In the genomic region with DNA sequence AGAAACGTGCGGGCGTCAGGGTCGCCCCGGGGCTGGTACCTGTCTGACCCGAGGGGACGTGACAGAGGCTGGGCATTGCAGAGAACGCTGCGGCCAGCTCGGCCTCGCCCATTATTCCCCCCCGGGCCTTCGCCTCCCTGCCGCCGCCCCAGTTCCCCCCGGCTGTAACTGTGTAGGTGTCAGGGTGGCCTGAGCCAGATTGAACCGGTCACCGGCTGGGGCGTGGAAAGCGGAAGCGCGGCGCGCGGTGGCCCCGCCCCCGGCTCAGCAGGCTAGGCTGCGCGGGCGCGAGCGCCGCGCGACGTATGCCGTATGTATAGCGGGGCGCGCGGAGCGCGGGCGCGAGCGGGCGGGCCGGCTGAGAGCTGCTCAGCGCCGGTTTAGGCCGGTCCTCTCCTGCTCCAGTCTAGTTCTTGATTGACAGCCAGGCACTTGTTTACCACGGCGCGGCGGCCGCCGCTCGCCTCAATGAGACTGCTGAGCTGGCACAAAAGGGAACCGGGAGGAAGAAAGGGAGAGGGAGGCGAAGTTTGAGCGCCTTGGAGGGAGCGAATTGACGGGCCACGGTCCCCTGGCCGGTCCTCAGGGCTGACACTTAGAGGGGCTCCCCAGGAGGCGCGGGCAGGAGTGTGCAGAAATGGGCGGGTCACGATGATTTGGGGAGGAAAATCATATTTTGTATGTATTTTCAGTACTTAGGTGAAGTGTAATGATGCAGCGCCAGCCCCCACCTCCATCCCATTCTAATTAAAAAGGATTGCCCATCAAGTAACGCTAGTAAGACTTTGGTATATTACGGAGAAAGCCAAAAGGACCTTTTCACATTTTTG, we compare ENCODE assay signal across 8 mouse cellular contexts. TPM values are rescaled to one million over a fixed set of nuclear protein-coding genes. Genes with fewer than 3 reads are reported as not detected.
A peak's percentile ranks its signal among the peaks of the same experiment; 100 is the strongest.
DNase-seq lines count a peak whose midpoint lies in the region; ATAC-seq lines count a peak whose summit lies in the region.

No protein-coding gene starts in this region.

- intact Hi-C loops in left cerebral cortex, postnatal 14 days (cut with DNase I), result loop anchor here (5.0 to 10.0 kb wide), 2 partner anchors 76 to 769 kb away; partner anchors contain the start of gene Lysmd3

- H3K27ac ChIP-seq in intestine, embryonic 14.5 days (ENCODE audit: low read depth), result peak overlapping the region; percentile 100

- H3K4me1 ChIP-seq in intestine, embryonic 14.5 days (replicated peaks; ENCODE audit: control insufficient read depth, insufficient read depth, low read length), result peaks cover 8% of the 10 kb centered on the region

- H3K27me3 ChIP-seq in intestine, embryonic 14.5 days (replicated peaks; ENCODE audit: control insufficient read depth, insufficient read depth, low read length), result no peaks in the 10 kb centered on the region

- peak; percentile 95 for DNase-seq in adrenal gland, adult 2 months
- peak; percentile 99 for DNase-seq in embryo, embryonic 11 days
- DNase-seq in gastrocnemius, postnatal 25 days, result peak; percentile 87
- peak; percentile 97 for DNase-seq in intestine, embryonic 14.5 days (ENCODE audit: low spot score)
- DNase-seq in left cerebral cortex, postnatal 14 days (ENCODE audit: low spot score in 2 of 2), result peak; percentile 94 to 98
- DNase-seq in right cerebral cortex, postnatal 14 days, result peak; percentile 94
- DNase-seq in urinary bladder, postnatal 25 days (ENCODE audit: low spot score), result peak; percentile 90

- H3K36me3 ChIP-seq in intestine, embryonic 14.5 days (ENCODE audit: control insufficient read depth, insufficient read depth, low read length), result peaks cover 30% of the 10 kb centered on the region

- H3K4me2 ChIP-seq in intestine, embryonic 14.5 days (ENCODE audit: low read length), result peak overlapping the region; percentile 63

- H3K4me3 ChIP-seq in intestine, embryonic 14.5 days (ENCODE audit: low read depth, low read length), result peak overlapping the region; percentile 96

- peak overlapping the region; percentile 100 for H3K9ac ChIP-seq in intestine, embryonic 14.5 days (ENCODE audit: low read length)

- WGBS in intestine, embryonic 14.5 days, result under 1% methylated on average over 71 of the region's 72 CpGs

- H3K9me3 ChIP-seq in intestine, embryonic 14.5 days (ENCODE audit: control insufficient read depth, low read length), result no peaks in the 10 kb centered on the region

- peak; percentile 92 for ATAC-seq in intestine, embryonic 14.5 days (replicated peaks; ENCODE audit: low FRiP score, low TSS enrichment, low read depth)
- ATAC-seq in megakaryocyte-erythroid progenitor cell, adult 5-6 weeks (replicated peaks; ENCODE audit: low FRiP score, low TSS enrichment, poor library complexity, severe bottlenecking), result peak; percentile 47

RNA-seq across cellular contexts. Expression of gene Arrdc3, which starts 2.9 kb away (rescaled TPM):
- total RNA-seq in adrenal gland, adult 2 months (2021), result 100 to 1,000 TPM in 1 of 2 experiments, 10 to 100 TPM in 1; 79.3 to 112 TPM
- 26.9 and 34.5 TPM in 2 replicates for polyA plus RNA-seq in adrenal gland, adult 2 months (2012; rRNA removed)
- total RNA-seq in gastrocnemius, postnatal 25 days (2021), result 10 to 100 TPM; 29.2 to 39.4 TPM
- polyA plus RNA-seq in intestine, embryonic 14.5 days (2014; fragmentation: Nextera tagmentation; extraction: Ambion mirVana), result 59.5 and 71.0 TPM in 2 replicates
- 10 to 100 TPM; 28.1 to 30.2 TPM for total RNA-seq in left cerebral cortex, postnatal 14 days (2021)
- 17.6 and 32.8 TPM in 2 replicates for total RNA-seq in megakaryocyte-erythroid progenitor cell, adult 5-6 weeks (2014; fragmentation: Nextera tagmentation)
- total RNA-seq in megakaryocyte-erythroid progenitor cell, adult 5-6 weeks (2017), result 18.9 and 31.6 TPM in 2 replicates

Comparison
In these comparisons a context has a peak if more than half of its experiments do, and no peak if none do; other contexts are left out.
1. Peak in every context shown above with its lines: DNase-seq, ATAC-seq, H3K4me3 ChIP-seq and H3K27ac ChIP-seq.